Mouse (Mus musculus) heart, embryonic 11.5 days (tissue): Measurements from ENCODE around the gene Tbc1d16. TPM values are rescaled to one million over a fixed set of nuclear protein-coding genes. Genes with fewer than 3 reads are reported as not detected.

ENCODE experiments used
- ATAC-seq: fragments of 200-750 bp; cut with Nextera tagmentation; replicated peaks from 2 replicates; pipeline ENCODE4 v1.8.0; 2017; ENCODE audit warnings: moderate library complexity; ENCODE audit not compliant: insufficient number of reproducible peaks, low FRiP score, low TSS enrichment
- H3K27ac ChIP-seq: fragments of 300-500 bp; sonication (generic); 2 replicates; pipeline ENCODE4 v1.5.1; 2014; ENCODE audit warnings: mild to moderate bottlenecking, low read depth, low read length
- H3K27me3 ChIP-seq: fragments of 300-500 bp; sonication (generic); 2 replicates; pipeline ENCODE4 v1.6.1; 2014; ENCODE audit warnings: mild to moderate bottlenecking, low read length, mixed read lengths; ENCODE audit not compliant: control insufficient read depth, insufficient read depth
- H3K36me3 ChIP-seq: fragments of 300-500 bp; sonication (generic); 2 replicates; pipeline ENCODE4 v1.6.1; 2014; ENCODE audit warnings: mild to moderate bottlenecking, low read length, moderate library complexity, mixed read lengths; ENCODE audit not compliant: control insufficient read depth, insufficient read depth
- H3K4me1 ChIP-seq: fragments of 300-500 bp; sonication (generic); 2 replicates; pipeline ENCODE4 v1.6.1; 2014; ENCODE audit warnings: low read length; ENCODE audit not compliant: control insufficient read depth, insufficient read depth
- H3K4me2 ChIP-seq: fragments of 300-500 bp; sonication (generic); 2 replicates; pipeline ENCODE4 v1.6.1; 2014; ENCODE audit warnings: mild to moderate bottlenecking, moderate library complexity
- H3K4me3 ChIP-seq: fragments of 300-500 bp; sonication (generic); 2 replicates; pipeline ENCODE4 v1.5.1; 2014; ENCODE audit warnings: low read depth, low read length
- H3K9ac ChIP-seq: fragments of 300-500 bp; sonication (generic); 2 replicates; pipeline ENCODE4 v1.6.1; 2014; ENCODE audit warnings: mild to moderate bottlenecking, low read depth, low read length, moderate library complexity
- H3K9me3 ChIP-seq: fragments of 300-500 bp; sonication (generic); replicated peaks from 2 replicates; pipeline ENCODE4 v1.6.1; 2016; ENCODE audit warnings: low read length; ENCODE audit not compliant: control insufficient read depth
- WGBS: fragments of 180-500 bp; shearing (Covaris S2); extraction: QIAGEN DNeasy Blood & Tissue Kit; methylation state at CpG from one replicate; pipeline ENCODE4 v1.1.7; 2014; ENCODE audit not compliant: insufficient replicate concordance; 5-methylcytosine and 5-hydroxymethylcytosine counted together
- polyA plus RNA-seq: library from polyadenylated mRNA; unstranded; fragments of >200 nt; fragmentation: Nextera tagmentation; extraction: Ambion mirVana; gene quantifications from 2 replicates; pipeline ENCODE4 v1.2.1, GENCODE M21; 2014

Gene Tbc1d16
- polyA plus RNA-seq, 1 experiment from 2014 or later, result 4.7 TPM

- Histone ChIP-seq H3K27ac (no peak overlapping the region), H3K9me3 (no peaks in the 10 kb centered on the region), H3K27me3 (peaks cover 2% of the 10 kb centered on the region; the same call in 1 of the 2 replicates), H3K36me3 (no peaks in the 10 kb centered on the region), H3K4me1 (peaks cover 13% of the 10 kb centered on the region), H3K4me3 (no peak overlapping the region), H3K4me2 (no peak overlapping the region), H3K9ac (no peak overlapping the region)
- 84% methylated on average over 5 of the region's 5 CpGs for WGBS
- no peak for ATAC-seq
Observed at GRCm38 (mm10) chr11:119192176-119192575, 36.1 kb downstream of the Tbc1d16 start.

GRCm38 (mm10) chr11:119191606-119192081, 36.7 kb downstream of the Tbc1d16 start:
- no peaks in the 10 kb centered on the region for H3K9me3 ChIP-seq
- H3K27ac ChIP-seq, result no peak overlapping the region
- H3K4me3 ChIP-seq, result no peak overlapping the region
- H3K27me3 ChIP-seq, result peaks cover 2% of the 10 kb centered on the region; the same call in 1 of the 2 replicates
- no peaks in the 10 kb centered on the region for H3K36me3 ChIP-seq
- no peak overlapping the region for H3K9ac ChIP-seq
- WGBS, result 70% methylated on average over 9 of the region's 9 CpGs
- no peak overlapping the region for H3K4me2 ChIP-seq
- no peak for ATAC-seq
- peaks cover 15% of the 10 kb centered on the region for H3K4me1 ChIP-seq

- H3K36me3 ChIP-seq, result no peaks in the 10 kb centered on the region
- peaks cover 2% of the 10 kb centered on the region; the same call in 1 of the 2 replicates for H3K27me3 ChIP-seq
- H3K9me3 ChIP-seq, result no peaks in the 10 kb centered on the region
- H3K27ac ChIP-seq, result no peak overlapping the region
- no peak overlapping the region for H3K4me2 ChIP-seq
- 0 out of 2 replicates have a peak, but pooled peaks have one; percentile 22 for ATAC-seq
- no peak overlapping the region for H3K9ac ChIP-seq
- no peak overlapping the region for H3K4me3 ChIP-seq
- WGBS, result 32% methylated on average over 11 of the region's 11 CpGs
- H3K4me1 ChIP-seq, result peaks cover 15% of the 10 kb centered on the region
Observed at GRCm38 (mm10) chr11:119190498-119190897, 37.8 kb downstream of the Tbc1d16 start.

GRCm38 (mm10) chr11:119189319-119189718, 39.0 kb downstream of the Tbc1d16 start:
- H3K27me3 ChIP-seq, result peaks cover 2% of the 10 kb centered on the region; the same call in 1 of the 2 replicates
- H3K27ac ChIP-seq, result no peak overlapping the region
- no peak overlapping the region for H3K4me2 ChIP-seq
- peaks cover 15% of the 10 kb centered on the region for H3K4me1 ChIP-seq
- H3K36me3 ChIP-seq, result no peaks in the 10 kb centered on the region
- H3K9ac ChIP-seq, result no peak overlapping the region
- no peak overlapping the region for H3K4me3 ChIP-seq
- ATAC-seq, result no peak
- H3K9me3 ChIP-seq, result no peaks in the 10 kb centered on the region
- WGBS, result 84% methylated on average over 3 of the region's 3 CpGs

- Histone ChIP-seq H3K9me3 (no peaks in the 10 kb centered on the region), H3K9ac (no peak overlapping the region), H3K27me3 (peaks cover 2% of the 10 kb centered on the region; the same call in 1 of the 2 replicates), H3K36me3 (no peaks in the 10 kb centered on the region), H3K4me3 (no peak overlapping the region), H3K4me2 (no peak overlapping the region), H3K4me1 (peaks cover 15% of the 10 kb centered on the region), H3K27ac (no peak overlapping the region)
- WGBS, result 44% methylated on average over 6 of the region's 6 CpGs
- ATAC-seq, result no peak
Observed at GRCm38 (mm10) chr11:119188389-119188788, 39.9 kb downstream of the Tbc1d16 start.

- Histone ChIP-seq H3K36me3 (no peaks in the 10 kb centered on the region), H3K27me3 (peaks cover 2% of the 10 kb centered on the region; the same call in 1 of the 2 replicates), H3K4me2 (no peak overlapping the region), H3K9ac (no peak overlapping the region), H3K9me3 (no peaks in the 10 kb centered on the region), H3K27ac (no peak overlapping the region), H3K4me1 (peaks cover 19% of the 10 kb centered on the region), H3K4me3 (no peak overlapping the region)
- 62% methylated on average over 10 of the region's 10 CpGs for WGBS
- ATAC-seq, result no peak
Observed at GRCm38 (mm10) chr11:119187800-119188197, 40.5 kb downstream of the Tbc1d16 start.

- Histone ChIP-seq H3K36me3 (no peaks in the 10 kb centered on the region), H3K27me3 (peaks cover 2% of the 10 kb centered on the region; the same call in 1 of the 2 replicates), H3K9me3 (no peaks in the 10 kb centered on the region), H3K4me1 (peaks cover 20% of the 10 kb centered on the region), H3K4me3 (no peak overlapping the region), H3K27ac (no peak overlapping the region), H3K9ac (peak overlapping the region; percentile 16; the same call in 1 of the 2 replicates), H3K4me2 (no peak overlapping the region)
- WGBS, result 43% methylated on average over 25 of the region's 25 CpGs
- no peak for ATAC-seq
Observed at GRCm38 (mm10) chr11:119186989-119187799, 41.1 kb downstream of the Tbc1d16 start.

GRCm38 (mm10) chr11:119186381-119186780, 41.9 kb downstream of the Tbc1d16 start:
- WGBS, result 92% methylated on average over 3 of the region's 3 CpGs
- Histone ChIP-seq H3K9me3 (no peaks in the 10 kb centered on the region), H3K36me3 (no peaks in the 10 kb centered on the region), H3K4me2 (no peak overlapping the region), H3K4me3 (no peak overlapping the region), H3K4me1 (peaks cover 20% of the 10 kb centered on the region), H3K27me3 (0 out of 2 replicates have a peak, but pooled peaks cover 2% of the 10 kb centered on the region), H3K27ac (no peak overlapping the region), H3K9ac (no peak overlapping the region)
- no peak for ATAC-seq
